Mouse (Mus musculus) stomach, embryonic 16.5 days (tissue): Measurements from ENCODE around the gene Fem1b. TPM values are rescaled to one million over a fixed set of nuclear protein-coding genes. Genes with fewer than 3 reads are reported as not detected.

ENCODE experiments used
- ATAC-seq: fragments of 200-750 bp; cut with Nextera tagmentation; 2 replicates; pipeline ENCODE4 v1.8.0; 2017; ENCODE audit warnings: moderate number of reproducible peaks, moderate TSS enrichment; ENCODE audit not compliant: insufficient read depth, low FRiP score
- H3K27ac ChIP-seq: fragments of 300-500 bp; sonication (generic); 2 replicates; pipeline ENCODE4 v1.5.1; 2014; ENCODE audit warnings: low read length
- H3K27me3 ChIP-seq: fragments of 300-500 bp; sonication (generic); 2 replicates; pipeline ENCODE4 v1.6.1; 2014; ENCODE audit warnings: low read length, control low read depth, mixed read lengths; ENCODE audit not compliant: control insufficient read depth, insufficient read depth
- H3K36me3 ChIP-seq: fragments of 300-500 bp; sonication (generic); 2 replicates; pipeline ENCODE4 v1.6.1; 2014; ENCODE audit warnings: low read length; ENCODE audit not compliant: control insufficient read depth, insufficient read depth
- H3K4me1 ChIP-seq: fragments of 300-500 bp; sonication (generic); 2 replicates; pipeline ENCODE4 v1.6.1; 2014; ENCODE audit warnings: low read length, control low read depth, mixed read lengths; ENCODE audit not compliant: control insufficient read depth, insufficient read depth
- H3K4me2 ChIP-seq: fragments of 300-500 bp; sonication (generic); 2 replicates; pipeline ENCODE4 v1.6.1; 2014; ENCODE audit warnings: low read depth, low read length, mixed read lengths
- H3K4me3 ChIP-seq: fragments of 300-500 bp; sonication (generic); replicated peaks from 2 replicates; pipeline ENCODE4 v1.5.1; 2014; ENCODE audit warnings: mild to moderate bottlenecking, low read length
- H3K9ac ChIP-seq: fragments of 300-500 bp; sonication (generic); 2 replicates; pipeline ENCODE4 v1.6.1; 2014; ENCODE audit warnings: low read length
- H3K9me3 ChIP-seq: fragments of 300-500 bp; sonication (generic); replicated peaks from 2 replicates; pipeline ENCODE4 v1.6.1; 2016; ENCODE audit warnings: low read length, control low read depth; ENCODE audit not compliant: control insufficient read depth
- WGBS: fragments of 180-500 bp; shearing (Covaris S2); extraction: QIAGEN DNeasy Blood & Tissue Kit; methylation state at CpG from one replicate; pipeline ENCODE4 v1.1.7; 2014; 5-methylcytosine and 5-hydroxymethylcytosine counted together
- polyA plus RNA-seq: library from polyadenylated mRNA; unstranded; fragments of >200 nt; fragmentation: Nextera tagmentation; extraction: Ambion mirVana; gene quantifications from 2 replicates; pipeline ENCODE4 v1.2.1, GENCODE M21; 2015

Gene Fem1b
- polyA plus RNA-seq, 1 experiment from 2014 or later, result 16.0 TPM

DNA sequence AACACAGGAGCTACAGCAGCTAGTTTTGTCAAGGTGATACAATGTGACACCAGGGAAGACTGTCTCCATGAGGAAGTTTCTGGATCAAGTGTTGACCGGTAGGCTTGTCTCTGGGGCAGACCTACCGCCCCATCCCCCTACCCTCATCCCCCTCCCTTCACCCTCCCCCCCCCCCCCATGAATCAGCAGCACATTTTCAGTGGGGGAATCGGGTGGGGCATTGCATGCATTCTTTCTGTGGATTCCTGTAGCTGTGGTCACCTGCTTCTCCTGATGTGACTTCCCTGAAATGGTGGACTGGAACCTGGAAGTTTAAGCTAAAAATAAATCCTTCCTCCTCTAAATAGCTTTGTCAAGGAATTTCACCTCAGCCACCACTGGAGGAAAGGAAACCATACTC, 7.8 kb upstream of the Fem1b start:
- H3K4me1 ChIP-seq, result peaks cover 6% of the 10 kb centered on the region
- H3K4me3 ChIP-seq, result no peak overlapping the region
- H3K36me3 ChIP-seq, result no peaks in the 10 kb centered on the region
- no peaks in the 10 kb centered on the region for H3K27me3 ChIP-seq
- H3K9me3 ChIP-seq, result no peaks in the 10 kb centered on the region
- no peak overlapping the region for H3K4me2 ChIP-seq
- no peak overlapping the region for H3K27ac ChIP-seq
- 51% methylated on average over 3 of the region's 3 CpGs for WGBS
- ATAC-seq, result no peak
- H3K9ac ChIP-seq, result no peak overlapping the region

DNA sequence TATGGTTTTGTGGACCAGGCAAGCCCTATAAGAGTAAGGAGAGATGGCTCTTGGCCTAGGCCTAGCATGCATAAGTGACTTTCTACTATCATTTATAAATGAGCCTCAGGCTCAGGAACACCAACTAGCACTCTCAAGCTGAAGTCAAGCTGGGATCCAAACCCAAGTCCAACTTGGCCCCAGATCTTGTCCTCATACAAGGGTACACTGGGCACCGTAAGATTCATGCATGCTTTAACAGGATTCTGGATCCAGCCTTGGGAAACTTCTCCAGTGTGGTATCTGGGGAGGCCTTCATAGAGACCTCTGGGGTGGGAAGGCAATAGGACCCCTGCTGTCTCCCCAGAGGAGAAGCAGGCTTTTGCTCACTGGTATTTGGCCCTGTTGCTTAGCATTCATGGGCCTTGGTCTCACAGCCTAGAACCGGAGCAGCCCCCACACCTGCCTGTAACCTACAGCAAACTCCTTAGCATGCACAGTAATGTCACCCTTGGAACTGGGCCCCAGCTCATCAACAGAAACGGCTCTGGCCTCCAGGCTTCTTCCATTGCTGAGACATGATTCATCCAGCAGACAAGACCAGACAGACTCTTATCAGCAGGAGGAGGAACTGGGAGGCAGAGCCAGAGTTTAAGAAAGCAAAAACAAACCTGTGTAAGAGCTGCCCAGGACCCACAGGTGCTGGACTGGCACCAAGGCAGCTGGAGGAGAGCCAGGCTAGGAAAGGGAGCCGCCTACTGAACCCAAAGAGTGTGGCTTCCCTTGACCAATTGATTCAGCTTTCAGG, 6.3 kb upstream of the Fem1b start:
- no peaks in the 10 kb centered on the region for H3K27me3 ChIP-seq
- H3K4me3 ChIP-seq, result no peak overlapping the region
- WGBS, result 57% methylated on average over 4 of the region's 4 CpGs
- ATAC-seq, result peak; percentile 18; the same call in 1 of the 2 replicates
- H3K4me1 ChIP-seq, result peaks cover 6% of the 10 kb centered on the region
- H3K9me3 ChIP-seq, result no peaks in the 10 kb centered on the region
- H3K27ac ChIP-seq, result peak overlapping the region; percentile 81
- no peaks in the 10 kb centered on the region for H3K36me3 ChIP-seq
- H3K4me2 ChIP-seq, result no peak overlapping the region; the same call in 1 of the 2 replicates
- no peak overlapping the region for H3K9ac ChIP-seq

DNA sequence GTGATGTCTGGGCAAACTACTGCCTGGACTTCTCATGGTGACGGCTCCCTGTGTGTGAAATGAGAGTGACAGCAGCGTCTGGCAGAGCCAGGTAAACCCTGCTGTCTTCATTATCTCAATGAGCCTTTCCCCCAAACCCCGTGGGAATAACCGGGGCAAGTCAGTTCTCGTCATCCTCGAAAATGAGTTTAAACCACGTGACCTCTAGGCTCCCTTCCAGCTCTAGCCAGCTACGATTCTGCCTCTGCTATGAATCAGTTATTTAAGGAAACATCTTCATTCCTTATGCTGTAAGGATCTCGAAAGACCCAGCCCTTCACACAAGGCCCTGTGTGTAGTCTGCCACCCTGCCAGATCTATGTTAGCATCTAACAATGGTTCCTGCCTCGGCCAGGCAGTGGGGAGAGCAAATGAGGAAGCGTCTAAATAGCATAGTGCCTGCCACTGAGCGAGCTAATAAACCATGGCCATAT, 5.4 kb upstream of the Fem1b start:
- H3K27me3 ChIP-seq, result no peaks in the 10 kb centered on the region
- H3K27ac ChIP-seq, result peak overlapping the region; percentile 81
- H3K9ac ChIP-seq, result no peak overlapping the region
- H3K36me3 ChIP-seq, result no peaks in the 10 kb centered on the region
- peaks cover 11% of the 10 kb centered on the region for H3K4me1 ChIP-seq
- peak; percentile 29; the same call in 1 of the 2 replicates for ATAC-seq
- 53% methylated on average over 12 of the region's 12 CpGs for WGBS
- no peak overlapping the region for H3K4me2 ChIP-seq
- H3K9me3 ChIP-seq, result no peaks in the 10 kb centered on the region
- no peak overlapping the region for H3K4me3 ChIP-seq

DNA sequence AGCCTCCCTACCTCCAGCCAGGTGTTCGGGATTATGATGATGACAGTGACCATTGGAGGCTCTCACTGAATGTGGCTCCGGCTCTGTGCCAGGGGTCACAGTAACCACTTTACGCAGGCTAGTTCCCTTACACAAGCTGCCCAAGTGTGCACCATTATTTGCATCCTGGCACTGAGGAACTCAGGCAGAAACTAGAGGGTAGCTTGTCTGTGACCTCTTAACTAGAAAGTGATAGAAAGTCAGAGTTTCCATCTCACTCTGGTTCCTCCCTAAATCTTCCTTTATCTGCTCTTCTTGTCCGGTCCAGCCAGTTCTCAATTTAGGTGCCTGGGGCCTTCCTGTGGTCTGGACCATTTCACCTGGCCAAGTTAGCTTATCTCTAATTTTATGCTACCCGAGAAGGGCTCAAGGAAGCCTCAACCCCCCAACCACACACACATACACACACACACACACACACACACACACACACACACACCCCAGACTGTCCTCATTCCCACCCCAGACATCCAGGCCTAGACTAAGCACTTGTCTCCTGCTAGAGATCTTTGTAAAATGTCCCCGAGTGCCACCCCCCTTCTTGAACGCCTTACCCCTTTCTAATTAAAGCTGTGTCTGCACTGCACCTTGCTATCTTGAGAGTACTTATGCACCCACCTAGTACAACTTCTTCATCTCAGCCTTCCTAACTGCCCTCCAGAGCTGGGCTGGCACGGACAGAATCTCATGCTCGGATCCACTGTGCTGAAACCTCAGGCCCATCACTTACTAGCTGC, 4.8 kb upstream of the Fem1b start:
- ATAC-seq, result no peak
- Histone ChIP-seq H3K36me3 (no peaks in the 10 kb centered on the region), H3K9ac (no peak overlapping the region), H3K27me3 (no peaks in the 10 kb centered on the region), H3K4me3 (no peak overlapping the region), H3K4me2 (no peak overlapping the region), H3K4me1 (peaks cover 11% of the 10 kb centered on the region), H3K9me3 (no peaks in the 10 kb centered on the region), H3K27ac (peak overlapping the region; percentile 39; the same call in 1 of the 2 replicates)
- WGBS, result 76% methylated on average over 9 of the region's 9 CpGs

DNA sequence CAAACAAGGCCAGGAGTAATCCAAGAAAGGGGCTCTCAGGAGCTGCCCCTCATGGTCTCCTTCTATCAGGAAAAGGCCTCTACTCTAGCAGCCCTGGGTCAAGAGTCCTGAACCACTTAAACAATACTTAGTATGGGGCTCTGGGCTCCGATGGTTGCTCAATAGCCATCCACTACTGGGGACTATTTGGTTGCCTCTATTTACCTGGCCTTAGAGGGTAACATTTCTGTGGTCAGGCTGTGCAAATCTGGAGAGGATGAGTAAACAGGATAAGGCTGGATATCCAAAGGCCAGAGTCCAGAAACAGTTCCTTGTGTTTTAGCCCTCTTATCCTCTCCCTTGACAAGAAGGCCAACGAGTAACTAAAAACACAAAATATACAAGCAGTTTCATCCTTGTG, 3.0 kb upstream of the Fem1b start:
- no peaks in the 10 kb centered on the region for H3K36me3 ChIP-seq
- H3K4me3 ChIP-seq, result no peak overlapping the region
- no peak overlapping the region for H3K4me2 ChIP-seq
- ATAC-seq, result no peak
- H3K4me1 ChIP-seq, result peaks cover 16% of the 10 kb centered on the region
- no peaks in the 10 kb centered on the region for H3K27me3 ChIP-seq
- H3K9ac ChIP-seq, result no peak overlapping the region
- no peak overlapping the region for H3K27ac ChIP-seq
- no peaks in the 10 kb centered on the region for H3K9me3 ChIP-seq
- 71% methylated on average over 2 of the region's 2 CpGs for WGBS

DNA sequence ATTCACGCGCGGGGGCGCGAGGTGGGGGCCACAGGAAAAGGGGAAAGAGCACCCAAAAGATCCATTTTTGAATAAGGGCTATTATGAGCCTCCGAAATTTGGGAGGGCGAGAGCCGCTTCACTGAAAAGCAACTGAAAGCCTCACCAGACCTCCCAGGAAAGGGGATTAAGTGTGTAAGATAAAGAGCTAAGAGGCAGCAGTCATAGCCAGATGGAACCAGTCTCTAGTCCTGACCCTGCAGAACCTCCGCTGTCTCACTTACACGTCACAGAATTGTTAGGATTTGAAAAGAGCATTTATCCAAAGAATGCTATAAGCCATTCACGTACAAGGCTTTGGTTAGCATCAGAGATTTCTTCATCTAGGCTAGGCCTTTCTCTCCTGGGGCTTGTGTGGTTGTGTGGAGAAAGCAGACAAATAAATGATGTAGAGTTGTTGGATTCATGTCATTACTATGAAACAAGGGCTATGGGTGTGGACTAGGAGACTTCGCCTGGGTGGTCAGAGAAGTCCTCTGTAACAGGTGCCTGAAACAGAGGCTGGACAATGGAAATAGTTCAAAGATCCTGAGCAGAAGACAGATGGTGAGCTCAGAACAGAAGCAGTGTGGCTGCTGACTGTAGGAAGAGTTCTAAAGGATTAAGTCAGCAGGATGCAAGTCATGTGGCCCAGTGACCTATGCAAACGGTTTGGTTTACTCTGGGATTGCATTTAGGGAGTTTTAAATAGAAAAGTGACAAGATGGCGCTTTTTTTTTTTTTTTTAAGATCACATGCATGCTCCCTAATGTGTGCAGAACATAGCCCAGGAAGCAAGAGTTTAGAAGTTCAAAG, 699 bp upstream of the Fem1b start:
- H3K9me3 ChIP-seq, result no peaks in the 10 kb centered on the region
- no peaks in the 10 kb centered on the region for H3K36me3 ChIP-seq
- H3K27me3 ChIP-seq, result no peaks in the 10 kb centered on the region
- ATAC-seq, result no peak
- H3K27ac ChIP-seq, result peak overlapping the region; percentile 98
- peak overlapping the region; percentile 98 for H3K9ac ChIP-seq
- H3K4me1 ChIP-seq, result peaks cover 20% of the 10 kb centered on the region
- 13% methylated on average over 14 of the region's 14 CpGs for WGBS
- peak overlapping the region; percentile 98 for H3K4me2 ChIP-seq
- peak overlapping the region; percentile 99 for H3K4me3 ChIP-seq

DNA sequence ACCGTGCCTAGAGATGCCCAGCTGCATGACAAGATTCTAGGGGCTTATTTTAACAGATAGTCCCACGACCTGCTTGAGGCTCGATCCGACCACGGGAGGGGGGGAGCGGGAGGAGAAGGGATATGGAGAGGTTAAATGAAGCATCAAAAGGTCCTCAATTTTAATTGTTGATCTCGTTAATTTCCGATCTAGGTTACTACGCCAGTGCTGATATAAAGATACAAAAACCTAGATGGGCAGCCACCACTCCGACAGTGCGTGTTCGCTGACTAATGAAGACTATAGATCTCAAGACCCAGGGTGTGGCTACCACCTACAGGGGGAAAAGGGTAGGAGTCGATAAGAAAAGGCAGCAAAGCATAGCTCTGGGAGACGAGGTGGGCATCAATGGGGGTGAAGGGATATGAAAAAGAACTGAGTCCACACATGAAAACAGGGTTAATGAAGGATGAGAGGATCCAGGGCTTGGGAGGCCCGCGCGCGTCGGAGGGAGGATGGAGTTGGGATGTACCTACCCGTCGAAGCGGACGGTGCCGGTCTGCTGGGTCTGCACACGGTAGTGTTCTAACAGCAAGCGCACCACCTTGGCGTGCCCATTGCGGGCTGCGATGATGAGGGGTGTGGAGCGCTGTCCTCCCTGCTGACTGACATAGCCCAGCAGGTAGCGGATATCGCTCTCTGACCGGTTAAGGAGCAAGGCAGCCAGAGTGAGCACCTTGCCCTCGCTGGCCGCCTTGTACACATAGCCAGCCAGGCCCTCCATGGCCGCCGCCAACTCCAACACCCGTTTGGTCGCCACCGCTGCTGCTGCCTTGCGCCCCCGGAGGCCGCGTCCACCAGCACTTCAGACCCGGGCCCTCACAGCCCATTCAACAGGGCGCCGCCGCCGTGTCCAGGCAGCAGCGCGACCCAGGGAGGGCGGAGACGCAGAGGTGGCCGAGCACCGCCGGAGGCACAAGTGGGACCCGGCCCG, 905 bp downstream of the Fem1b start:
- Histone ChIP-seq H3K36me3 (no peaks in the 10 kb centered on the region), H3K27ac (peak overlapping the region; percentile 98), H3K9ac (peak overlapping the region; percentile 98), H3K4me1 (peaks cover 20% of the 10 kb centered on the region), H3K27me3 (no peaks in the 10 kb centered on the region), H3K4me3 (peak overlapping the region; percentile 99), H3K9me3 (no peaks in the 10 kb centered on the region), H3K4me2 (peak overlapping the region; percentile 98)
- ATAC-seq, result peak; percentile 34
- WGBS, result under 1% methylated on average over 58 of the region's 58 CpGs

DNA sequence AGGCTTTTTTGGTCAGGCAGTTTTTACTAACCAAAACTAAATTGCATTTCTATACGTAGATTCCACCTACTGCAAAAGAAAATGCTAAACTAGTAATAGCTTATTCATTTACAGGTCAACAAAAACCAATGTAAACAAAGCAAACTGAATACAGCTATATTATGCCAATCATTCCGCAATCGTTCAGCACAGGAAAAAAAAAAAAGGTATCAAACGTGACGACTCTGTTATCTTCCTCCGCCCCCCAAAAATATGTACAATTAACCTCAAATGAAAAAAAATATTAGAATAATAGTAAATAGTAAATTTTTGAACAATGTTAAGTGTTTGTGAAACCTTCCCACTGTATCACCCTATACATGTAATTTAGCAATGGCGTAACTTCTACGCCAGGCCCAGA, 1.6 kb downstream of the Fem1b start:
- no peak overlapping the region for H3K27ac ChIP-seq
- no peak for ATAC-seq
- H3K27me3 ChIP-seq, result no peaks in the 10 kb centered on the region
- 10% methylated on average over 8 of the region's 8 CpGs for WGBS
- peak overlapping the region; percentile 98 for H3K4me2 ChIP-seq
- H3K9me3 ChIP-seq, result no peaks in the 10 kb centered on the region
- peak overlapping the region; percentile 99 for H3K4me3 ChIP-seq
- no peaks in the 10 kb centered on the region for H3K36me3 ChIP-seq
- peak overlapping the region; percentile 98 for H3K9ac ChIP-seq
- peaks cover 20% of the 10 kb centered on the region for H3K4me1 ChIP-seq
